Mouse (Mus musculus) megakaryocyte, adult 5-6 weeks (primary cell): Measurements from ENCODE around the gene Eya2. TPM values are rescaled to one million over a fixed set of nuclear protein-coding genes. Genes with fewer than 3 reads are reported as not detected.

Source experiments
- ATAC-seq: 2 replicates; pipeline ENCODE4 v1.8.0; 2016; ENCODE audit warnings: mild to moderate bottlenecking, inconsistent platforms; ENCODE audit not compliant: poor library complexity, severe bottlenecking
- total RNA-seq, 2 experiments: library from RNA; stranded (forward) in 1 of 2; stranded (reverse) in 1 of 2; fragments of 153-499, 151-499 nt in 1 of 2; fragments of 221-1000, 200-1000 nt in 1 of 2; gene quantifications; 2 replicates each; pipeline versions ENCODE4 v1.2.3 to v1.2.4; 2015 to 2017

Gene Eya2
- total RNA-seq, 2 experiments from 2014 or later = 0.55 to 2.3 TPM

- no peak for ATAC-seq
These were observed 1.1 kb upstream of the Eya2 start for GRCm38 (mm10) chr2:165593763-165594162.

- ATAC-seq = no peak
These were observed 841 bp downstream of the Eya2 start for GRCm38 (mm10) chr2:165595676-165596070.

GRCm38 (mm10) chr2:165596141-165596540 lies 1.3 kb downstream of the Eya2 start:
- ATAC-seq = no peak

GRCm38 (mm10) chr2:165597536-165597935 lies 2.7 kb downstream of the Eya2 start:
- ATAC-seq = no peak

- ATAC-seq = no peak
These were observed 3.3 kb downstream of the Eya2 start for GRCm38 (mm10) chr2:165598139-165598538.

GRCm38 (mm10) chr2:165599566-165599965 lies 4.7 kb downstream of the Eya2 start:
- no peak for ATAC-seq

- ATAC-seq = no peak
These were observed 6.1 kb downstream of the Eya2 start for GRCm38 (mm10) chr2:165600926-165601325.

GRCm38 (mm10) chr2:165601605-165602004 lies 6.8 kb downstream of the Eya2 start:
- ATAC-seq = no peak

GRCm38 (mm10) chr2:165603775-165604174 lies 8.9 kb downstream of the Eya2 start:
- 0 out of 2 replicates have a peak, but pooled peaks have one; percentile 15 for ATAC-seq

GRCm38 (mm10) chr2:165611551-165612253 lies 16.9 kb downstream of the Eya2 start:
- ATAC-seq = no peak

- no peak for ATAC-seq
These were observed 19.0 kb downstream of the Eya2 start for GRCm38 (mm10) chr2:165613741-165614339.

GRCm38 (mm10) chr2:165621488-165621887 lies 26.7 kb downstream of the Eya2 start:
- ATAC-seq = no peak

GRCm38 (mm10) chr2:165622596-165622995 lies 27.8 kb downstream of the Eya2 start:
- no peak for ATAC-seq

- no peak for ATAC-seq
These were observed 32.0 kb downstream of the Eya2 start for GRCm38 (mm10) chr2:165626826-165627225.

GRCm38 (mm10) chr2:165627974-165628373 lies 33.1 kb downstream of the Eya2 start:
- no peak for ATAC-seq

- no peak for ATAC-seq
These were observed 35.1 kb downstream of the Eya2 start for GRCm38 (mm10) chr2:165629900-165630299.

- no peak for ATAC-seq
These were observed 38.4 kb downstream of the Eya2 start for GRCm38 (mm10) chr2:165633011-165633785.

- no peak for ATAC-seq
These were observed 39.6 kb downstream of the Eya2 start for GRCm38 (mm10) chr2:165634481-165634880.

- ATAC-seq = peak; percentile 49; the same call in 1 of the 2 replicates
These were observed 44.4 kb downstream of the Eya2 start for GRCm38 (mm10) chr2:165639075-165639755.

- ATAC-seq = no peak
These were observed 47.2 kb downstream of the Eya2 start for GRCm38 (mm10) chr2:165641909-165642505.

GRCm38 (mm10) chr2:165643596-165643995 lies 48.8 kb downstream of the Eya2 start:
- ATAC-seq = no peak
